Mouse (Mus musculus) stomach, embryonic 14.5 days (tissue): Measurements from ENCODE around the gene Mvb12a. TPM values are rescaled to one million over a fixed set of nuclear protein-coding genes. Genes with fewer than 3 reads are reported as not detected.
"Not testable (repeated sequence)": the region's sequence is repeated elsewhere in the genome, so short reads cannot be mapped to it uniquely, and the experiment has no call there.

Experiments used
- ATAC-seq: fragments of 200-750 bp; cut with Nextera tagmentation; 2 replicates; pipeline ENCODE4 v1.8.0; 2017; ENCODE audit warnings: low read depth, moderate TSS enrichment; ENCODE audit not compliant: insufficient number of reproducible peaks, insufficient read depth, low FRiP score
- H3K27ac ChIP-seq: fragments of 300-500 bp; sonication (generic); 2 replicates; pipeline ENCODE4 v1.5.1; 2014; ENCODE audit warnings: mild to moderate bottlenecking, low read length, moderate library complexity, mixed read lengths
- H3K27me3 ChIP-seq: fragments of 300-500 bp; sonication (generic); 2 replicates; pipeline ENCODE4 v1.6.1; 2014; ENCODE audit warnings: low read length, control low read depth, mixed read lengths; ENCODE audit not compliant: control insufficient read depth, insufficient read depth
- H3K36me3 ChIP-seq: fragments of 300-500 bp; sonication (generic); 2 replicates; pipeline ENCODE4 v1.6.1; 2014; ENCODE audit warnings: mild to moderate bottlenecking, control low read depth, low read length, moderate library complexity, mixed read lengths; ENCODE audit not compliant: control insufficient read depth, insufficient read depth
- H3K4me1 ChIP-seq: fragments of 300-500 bp; sonication (generic); 2 replicates; pipeline ENCODE4 v1.6.1; 2014; ENCODE audit warnings: low read length, control low read depth, mixed read lengths; ENCODE audit not compliant: control insufficient read depth, insufficient read depth
- H3K4me2 ChIP-seq: fragments of 300-500 bp; sonication (generic); replicated peaks from 2 replicates; pipeline ENCODE4 v1.6.1; 2014; ENCODE audit warnings: low read depth, low read length, control low read depth
- H3K4me3 ChIP-seq: fragments of 300-500 bp; sonication (generic); 2 replicates; pipeline ENCODE4 v1.5.1; 2014; ENCODE audit warnings: low read depth, low read length, control low read depth
- H3K9ac ChIP-seq: fragments of 300-500 bp; sonication (generic); replicated peaks from 2 replicates; pipeline ENCODE4 v1.6.1; 2014; ENCODE audit warnings: low read depth, mild to moderate bottlenecking, control low read depth, low read length, moderate library complexity, mixed read lengths
- H3K9me3 ChIP-seq: fragments of 300-500 bp; sonication (generic); 2 replicates; pipeline ENCODE4 v1.6.1; 2016; ENCODE audit warnings: low read depth, low read length, control low read depth; ENCODE audit not compliant: control insufficient read depth
- WGBS: fragments of 180-500 bp; shearing (Covaris S2); extraction: QIAGEN DNeasy Blood & Tissue Kit; methylation state at CpG from one replicate; pipeline ENCODE4 v1.1.7; 2014; 5-methylcytosine and 5-hydroxymethylcytosine counted together
- polyA plus RNA-seq: library from polyadenylated mRNA; unstranded; fragments of >200 nt; fragmentation: Nextera tagmentation; extraction: Ambion mirVana; gene quantifications from 2 replicates; pipeline ENCODE4 v1.2.1, GENCODE M21; 2014

The Mvb12a gene
- polyA plus RNA-seq, 1 experiment from 2014 or later: 105 TPM

DNA sequence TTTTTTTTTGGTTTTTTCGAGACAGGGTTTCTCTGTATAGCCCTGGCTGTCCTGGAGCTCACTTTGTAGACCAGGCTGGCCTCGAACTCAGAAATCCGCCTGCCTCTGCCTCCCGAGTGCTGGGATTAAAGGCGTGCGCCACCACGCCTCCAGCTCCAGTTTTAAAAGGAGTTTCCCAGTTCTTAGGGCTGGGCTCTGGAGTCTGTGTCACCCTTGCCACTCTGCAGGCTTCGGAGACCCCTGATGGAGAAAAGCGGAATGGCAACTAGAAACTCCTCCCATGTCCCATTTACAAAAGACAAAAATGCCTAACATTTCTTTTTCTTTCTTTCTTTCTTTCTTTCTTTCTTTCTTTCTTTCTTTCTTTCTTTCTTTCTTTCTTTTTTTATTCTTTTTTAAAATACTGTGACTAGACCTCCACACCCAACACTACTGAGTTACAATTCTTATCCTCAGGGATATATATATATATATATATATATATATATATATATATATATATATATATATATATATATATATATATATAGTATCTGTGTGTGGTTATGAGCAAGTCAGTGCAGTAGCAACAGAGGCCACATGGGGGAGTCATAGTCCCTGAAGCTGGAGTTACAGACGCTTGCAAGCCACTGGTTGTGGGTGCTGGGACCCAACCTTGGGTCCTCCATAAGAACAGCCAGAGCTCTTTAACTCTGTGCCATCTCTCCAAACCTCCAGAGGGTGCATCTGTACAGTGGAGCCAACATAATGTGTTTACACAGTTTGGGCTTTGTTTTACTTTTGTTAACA, 23.5 kb upstream of the Mvb12a start:
- H3K4me2 ChIP-seq, H3K36me3 ChIP-seq, H3K27ac ChIP-seq, H3K27me3 ChIP-seq, ATAC-seq, H3K4me3 ChIP-seq, H3K9ac ChIP-seq, H3K9me3 ChIP-seq, H3K4me1 ChIP-seq: not testable (repeated sequence)
- WGBS: 42% methylated on average over 9 of the region's 10 CpGs

DNA sequence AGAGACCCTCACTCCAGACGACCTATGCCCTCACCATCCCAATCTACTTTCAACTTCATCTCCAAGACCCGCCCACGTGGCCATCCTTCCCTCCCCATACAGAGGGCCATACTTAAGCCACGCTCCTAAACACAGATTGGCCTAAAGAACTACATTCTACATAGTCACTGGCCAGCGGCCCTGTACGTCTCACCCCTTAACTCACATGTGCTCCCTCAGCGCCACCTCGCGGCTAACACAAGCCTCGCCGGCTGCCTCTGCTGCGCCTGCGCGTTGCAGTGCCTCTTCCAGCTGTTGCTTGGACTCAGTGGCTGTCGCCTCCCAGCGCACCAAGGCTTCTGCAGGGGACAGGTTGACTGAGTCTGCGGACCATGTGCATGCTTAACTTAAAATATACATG, 21.1 kb upstream of the Mvb12a start:
- whole genome bisulfite sequencing: 4% methylated on average over 17 of the region's 17 CpGs
- Histone ChIP-seq H3K36me3 (no peaks in the 10 kb centered on the region), H3K9ac (no peak overlapping the region), H3K4me3 (no peak overlapping the region), H3K9me3 (no peaks in the 10 kb centered on the region), H3K4me1 (peaks cover 10% of the 10 kb centered on the region; the same call in 1 of the 2 replicates), H3K27me3 (0 out of 2 replicates have a peak, but pooled peaks cover 12% of the 10 kb centered on the region), H3K4me2 (no peak overlapping the region), H3K27ac (no peak overlapping the region)
- peak; percentile 78; the same call in 1 of the 2 replicates for ATAC-seq

DNA sequence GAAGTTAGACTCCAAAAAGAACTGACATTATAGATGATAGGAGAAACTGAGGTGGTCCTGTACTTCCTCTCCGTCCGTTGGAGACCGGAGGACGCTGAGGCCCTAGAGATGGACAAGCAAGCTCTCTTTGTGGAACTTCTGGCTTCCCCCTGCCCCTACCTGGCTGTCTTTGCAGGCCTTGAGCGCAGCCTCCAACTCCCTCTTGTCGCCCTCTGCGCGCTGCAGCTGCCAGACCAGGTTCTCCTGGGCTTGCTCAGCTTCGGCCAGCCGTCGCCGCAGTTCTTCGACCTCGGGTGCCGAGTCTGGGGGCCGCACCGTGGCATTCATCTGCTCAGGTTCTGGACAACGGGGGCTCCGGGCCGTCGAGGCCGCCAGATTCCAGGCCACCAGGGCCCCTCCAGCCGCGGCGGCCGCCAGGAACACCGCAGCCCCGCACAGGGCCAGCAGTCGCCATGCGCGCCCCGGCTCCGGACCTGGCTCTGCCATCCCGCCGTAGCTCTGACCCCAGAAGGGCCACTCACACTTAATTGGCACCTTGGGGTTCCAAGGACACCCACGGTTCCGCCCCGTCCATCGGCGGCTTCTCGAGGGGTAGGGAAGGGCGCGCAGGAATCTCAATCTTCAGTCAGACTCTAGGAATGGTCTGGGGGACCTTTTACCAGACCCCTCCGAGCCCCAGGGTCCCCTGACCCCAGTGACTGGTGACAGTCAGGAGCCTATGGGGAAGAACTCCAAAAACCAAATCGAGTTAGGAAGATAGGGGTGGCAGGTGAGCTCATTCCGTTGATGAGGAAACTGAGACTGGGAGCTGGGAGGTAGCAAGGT, 17.3 kb upstream of the Mvb12a start, which contains the start of gene Ccdc194:
Gene Ccdc194 (minus strand): TSS at position 486 of the 825 bp plus-strand sequence.
- 12% methylated on average over 46 of the region's 46 CpGs for WGBS
- peaks cover 19% of the 10 kb centered on the region; the same call in 1 of the 2 replicates for H3K4me1 ChIP-seq
- no peaks in the 10 kb centered on the region for H3K36me3 ChIP-seq
- 0 out of 2 replicates have a peak, but pooled peaks cover 12% of the 10 kb centered on the region for H3K27me3 ChIP-seq
- H3K9ac ChIP-seq: no peak within 1 kb of the TSS
- H3K9me3 ChIP-seq: no peaks in the 10 kb centered on the region
- H3K4me2 ChIP-seq: peak within 1 kb of the TSS; percentile 12; the same call in 1 of the 2 replicates
- no peak for ATAC-seq
- peak within 1 kb of the TSS; percentile 5; the same call in 1 of the 2 replicates for H3K4me3 ChIP-seq
- peak within 1 kb of the TSS; percentile 10; the same call in 1 of the 2 replicates for H3K27ac ChIP-seq

DNA sequence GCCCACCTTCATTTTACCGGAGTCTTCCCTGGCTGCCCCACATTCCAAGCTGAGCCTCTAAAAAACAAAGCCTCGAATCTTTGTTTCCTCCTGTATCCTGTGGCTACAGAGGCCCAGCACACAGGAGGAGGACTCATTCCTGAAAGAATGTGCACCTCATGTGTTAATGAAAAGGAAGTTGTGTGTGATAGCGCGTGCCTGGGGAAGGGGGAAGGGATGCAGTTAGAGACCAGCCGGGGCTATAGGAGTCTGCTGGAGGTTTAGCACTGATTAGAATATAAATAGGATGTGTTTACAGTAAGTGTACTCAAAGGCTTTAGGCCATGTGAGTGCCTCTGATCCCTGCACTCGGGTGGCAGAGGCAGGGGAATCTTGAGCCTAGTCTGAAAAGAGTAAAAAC, 16.4 kb upstream of the Mvb12a start:
- H3K4me3 ChIP-seq: no peak overlapping the region

DNA sequence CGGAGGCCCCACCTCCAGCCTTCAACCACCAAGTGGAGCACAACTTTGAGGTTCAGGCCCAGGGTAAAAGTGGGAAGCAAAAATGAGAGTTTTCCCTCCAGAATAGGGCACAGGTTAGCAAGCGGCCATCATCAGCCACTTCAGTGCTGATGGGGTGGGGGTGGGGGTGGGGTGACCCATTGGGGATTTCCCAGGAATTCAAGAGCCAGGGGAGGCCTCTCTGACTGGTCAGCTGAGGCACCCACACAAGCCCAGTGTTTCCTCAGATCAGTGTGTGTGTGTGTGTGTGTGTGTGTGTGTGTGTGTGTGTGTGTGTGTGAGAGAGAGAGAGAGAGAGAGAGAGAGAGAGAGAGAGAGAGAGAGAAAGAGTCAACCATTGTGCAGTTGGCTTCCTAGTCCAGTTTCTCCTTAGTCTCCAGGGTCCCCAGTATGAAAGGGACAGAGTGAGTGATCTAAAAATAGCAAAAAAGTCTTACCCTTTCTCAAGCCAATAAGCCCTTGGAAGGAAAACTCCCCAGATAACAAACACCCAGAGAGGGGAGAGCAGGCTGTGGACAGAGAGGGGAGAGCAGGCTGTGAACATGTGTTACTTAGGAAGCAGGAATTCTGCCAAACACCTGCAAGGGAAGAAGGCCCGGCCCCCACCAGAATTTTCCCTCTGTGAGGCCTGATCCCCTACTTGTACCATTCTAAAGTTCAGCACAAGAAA, 15.4 kb upstream of the Mvb12a start:
- no peaks in the 10 kb centered on the region for H3K9me3 ChIP-seq
- no peak overlapping the region for H3K4me2 ChIP-seq
- H3K27me3 ChIP-seq: 0 out of 2 replicates have a peak, but pooled peaks cover 12% of the 10 kb centered on the region
- peaks cover 19% of the 10 kb centered on the region; the same call in 1 of the 2 replicates for H3K4me1 ChIP-seq
- peak overlapping the region; percentile 39; the same call in 1 of the 2 replicates for H3K27ac ChIP-seq
- WGBS: 44% methylated on average over 3 of the region's 3 CpGs
- no peak for ATAC-seq
- H3K4me3 ChIP-seq: no peak overlapping the region
- H3K9ac ChIP-seq: no peak overlapping the region
- H3K36me3 ChIP-seq: no peaks in the 10 kb centered on the region

More for the DNA sequence above, 16.4 kb upstream of the Mvb12a start:
- H3K4me1 ChIP-seq: peaks cover 19% of the 10 kb centered on the region; the same call in 1 of the 2 replicates
- no peaks in the 10 kb centered on the region for H3K9me3 ChIP-seq
- H3K27ac ChIP-seq: peak overlapping the region; percentile 4; the same call in 1 of the 2 replicates
- 18% methylated on average over 6 of the region's 6 CpGs for WGBS
- H3K4me2 ChIP-seq: no peak overlapping the region
- 0 out of 2 replicates have a peak, but pooled peaks cover 12% of the 10 kb centered on the region for H3K27me3 ChIP-seq
- no peaks in the 10 kb centered on the region for H3K36me3 ChIP-seq
- no peak for ATAC-seq
- H3K9ac ChIP-seq: no peak overlapping the region

DNA sequence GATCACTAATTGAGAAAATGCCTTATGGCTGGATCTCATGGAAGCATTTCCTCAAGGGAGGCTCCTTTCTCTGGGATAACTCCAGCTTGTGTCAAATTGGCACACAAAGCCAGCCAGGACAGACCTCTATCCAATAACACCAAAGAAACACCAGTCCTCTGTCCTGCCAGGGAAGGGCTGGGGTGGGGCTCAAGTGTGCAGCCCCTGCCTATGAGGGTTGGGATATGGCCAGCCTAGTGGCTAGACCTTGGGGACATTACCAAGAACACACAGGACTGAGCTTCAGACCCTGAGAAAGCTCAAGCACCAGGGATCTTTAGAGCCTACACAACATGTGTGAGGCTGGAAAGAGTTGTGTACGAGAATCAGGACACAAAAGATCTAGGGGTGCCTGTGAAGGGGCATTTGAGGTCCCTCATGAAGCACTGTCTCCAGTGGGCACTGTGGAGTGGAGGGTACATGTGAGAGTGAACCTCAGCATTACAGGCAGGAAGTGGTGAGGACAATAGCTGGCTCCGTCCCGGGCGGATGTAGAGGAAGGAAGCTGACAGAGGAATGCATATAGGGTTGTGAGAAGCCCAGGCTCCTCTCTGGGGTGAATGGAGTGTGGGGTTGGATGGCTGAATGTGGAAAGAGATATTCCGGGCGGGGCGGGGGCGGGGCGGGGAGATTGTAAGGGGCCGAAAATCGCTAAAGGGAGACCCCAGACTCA, 14.2 kb upstream of the Mvb12a start:
- 75% methylated on average over 11 of the region's 11 CpGs for WGBS
- no peak overlapping the region for H3K9ac ChIP-seq
- 0 out of 2 replicates have a peak, but pooled peaks cover 12% of the 10 kb centered on the region for H3K27me3 ChIP-seq
- peaks cover 19% of the 10 kb centered on the region; the same call in 1 of the 2 replicates for H3K4me1 ChIP-seq
- no peaks in the 10 kb centered on the region for H3K36me3 ChIP-seq
- H3K4me2 ChIP-seq: no peak overlapping the region
- no peaks in the 10 kb centered on the region for H3K9me3 ChIP-seq
- H3K4me3 ChIP-seq: no peak overlapping the region
- ATAC-seq: 0 out of 2 replicates have a peak, but pooled peaks have one; percentile 30
- H3K27ac ChIP-seq: peak overlapping the region; percentile 6; the same call in 1 of the 2 replicates

DNA sequence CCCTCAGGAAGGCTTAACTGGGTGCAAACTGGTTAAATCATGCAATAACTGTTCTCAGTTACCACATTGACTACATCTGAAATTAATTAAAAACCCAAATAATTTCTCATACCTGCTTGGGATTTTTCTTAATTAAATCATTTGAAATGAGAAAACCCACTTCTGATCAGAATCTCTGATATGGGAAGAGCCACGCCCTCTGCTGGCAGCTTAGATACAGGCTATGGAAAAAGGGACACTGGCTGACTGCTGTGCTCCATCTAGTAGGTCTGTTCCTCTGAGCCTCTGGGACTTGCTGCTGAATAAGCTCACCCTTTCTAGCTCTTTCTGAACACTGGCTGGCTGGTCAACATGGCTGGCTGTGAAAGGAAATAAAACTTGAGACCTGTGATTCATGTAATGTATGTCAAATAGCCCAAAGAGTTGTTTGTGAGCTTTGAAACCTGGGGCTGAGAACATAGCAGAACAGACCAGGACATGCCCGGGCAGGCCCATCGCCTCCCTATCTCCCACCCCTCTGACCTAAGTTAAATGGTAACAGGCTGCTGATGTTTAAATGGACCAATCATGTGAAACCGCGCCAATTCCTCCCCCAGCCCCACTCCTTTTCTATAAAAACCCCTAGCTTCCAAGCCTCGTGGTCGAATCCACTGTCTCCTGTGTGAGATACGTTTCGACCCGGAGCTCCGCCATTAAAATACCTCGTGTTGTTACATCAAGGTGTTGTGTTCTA, 11.8 kb upstream of the Mvb12a start:
- not testable (repeated sequence) for H3K27me3 ChIP-seq, ATAC-seq

More for the DNA sequence above, 11.8 kb upstream of the Mvb12a start:
- H3K4me1 ChIP-seq: peaks cover 12% of the 10 kb centered on the region; the same call in 1 of the 2 replicates
- not testable (repeated sequence) for H3K9me3 ChIP-seq, H3K4me3 ChIP-seq, H3K9ac ChIP-seq, H3K4me2 ChIP-seq, H3K36me3 ChIP-seq, H3K27ac ChIP-seq
- 71% methylated on average over 5 of the region's 12 CpGs for WGBS
